Mouse (Mus musculus): Measurements from ENCODE around the gene Rps6ka2.
"Not testable (repeated sequence)": the region's sequence is repeated elsewhere in the genome, so short reads cannot be mapped to it uniquely, and the experiment has no call there.

DNA sequence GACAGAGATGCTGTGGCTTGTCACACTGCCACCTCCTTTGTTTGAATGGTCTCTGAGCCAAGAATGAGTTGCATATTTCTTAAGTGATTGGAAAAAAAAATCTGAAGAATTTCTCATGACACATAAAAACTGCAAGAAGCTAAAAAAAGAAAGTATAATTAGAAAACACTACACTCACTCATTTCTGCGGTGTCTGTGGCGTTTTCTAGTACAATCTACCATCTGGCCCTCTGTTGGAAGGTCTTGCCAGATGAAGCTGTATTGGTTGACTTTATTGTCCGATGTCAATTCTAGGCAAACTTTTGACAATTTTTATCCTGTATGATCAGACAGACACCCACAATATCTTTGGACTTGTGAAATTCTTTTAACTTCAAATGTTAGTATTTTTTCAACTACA is 49.1 kb upstream of the Rps6ka2 start:
- TF ChIP-seq POLR2A, CTCF (IDR thresholded peaks at IDR 0.05; ENCODE audit: insufficient read depth, low read depth, low read length): not testable (repeated sequence)

Measured in olfactory bulb, adult 2 months (tissue).